Mouse (Mus musculus): Measurements from ENCODE around the gene Slain2. TPM values are rescaled to one million over a fixed set of nuclear protein-coding genes. Genes with fewer than 3 reads are reported as not detected.

Gene Slain2
- polyA plus RNA-seq (2014; fragmentation: Illumina TruSeq; extraction: RNeasy Lipid Tissue Mini Kit (QIAGEN cat#74804); ENCODE audit: low read depth, low replicate concordance) = 86.4 TPM

GRCm38 (mm10) chr5:72913648-72914557, at the start of gene Slain2:
TSS of gene Slain2 (plus strand) at chr5:72914304.

GRCm38 (mm10) chr5:72868091-72868875, 45.8 kb upstream of the Slain2 start, which contains the start of gene Tec:
TSS of gene Tec (minus strand) at chr5:72868483.

GRCm38 (mm10) chr5:72974602-72975001, 60.5 kb downstream of the Slain2 start, which contains the start of gene Gm10135:
TSS of gene Gm10135 (minus strand) at chr5:72974702.

GRCm38 (mm10) chr5:73006784-73007581, 92.9 kb downstream of the Slain2 start, which contains the start of gene Slc10a4:
TSS of gene Slc10a4 (plus strand) at chr5:73006883.

Other genes starting within 250 kb of the Slain2 start
- gene Txk, start 161.5 kb upstream of the Slain2 start, polyA plus RNA-seq (2014; fragmentation: Illumina TruSeq; extraction: RNeasy Lipid Tissue Mini Kit (QIAGEN cat#74804); ENCODE audit: low read depth, low replicate concordance) = 0.40 TPM
- gene Tec, start 45.8 kb upstream of the Slain2 start, polyA plus RNA-seq (2014; fragmentation: Illumina TruSeq; extraction: RNeasy Lipid Tissue Mini Kit (QIAGEN cat#74804); ENCODE audit: low read depth, low replicate concordance) = 23.9 TPM
- not detected for gene Gm10135, start 60.4 kb downstream of the Slain2 start, polyA plus RNA-seq (2014; fragmentation: Illumina TruSeq; extraction: RNeasy Lipid Tissue Mini Kit (QIAGEN cat#74804); ENCODE audit: low read depth, low replicate concordance)
- not detected for gene Slc10a4, start 92.6 kb downstream of the Slain2 start, polyA plus RNA-seq (2014; fragmentation: Illumina TruSeq; extraction: RNeasy Lipid Tissue Mini Kit (QIAGEN cat#74804); ENCODE audit: low read depth, low replicate concordance)